Mouse (Mus musculus) limb, embryonic 14.5 days (tissue): ENCODE measurements around the gene Polr2i. TPM values are rescaled to one million over a fixed set of nuclear protein-coding genes. Genes with fewer than 3 reads are reported as not detected.
"Not testable (repeated sequence)": the region's sequence is repeated elsewhere in the genome, so short reads cannot be mapped to it uniquely, and the experiment has no call there.

Experiments used
- ATAC-seq: fragments of 200-750 bp; cut with Nextera tagmentation; 2 replicates; pipeline ENCODE4 v1.8.0; 2017; ENCODE audit warnings: low read depth, moderate number of reproducible peaks, moderate TSS enrichment; ENCODE audit not compliant: low FRiP score
- DNase-seq: peaks from one replicate; pipeline ENCODE4 v3.0.0-alpha.2; 2015; ENCODE audit warnings: low spot score
- H3K27ac ChIP-seq: fragments of 300-500 bp; sonication (generic); replicated peaks from 2 replicates; pipeline ENCODE4 v1.5.1; 2014; ENCODE audit warnings: low read depth, mild to moderate bottlenecking, low read length, moderate library complexity, mixed read lengths
- H3K27me3 ChIP-seq: fragments of 300-500 bp; sonication (generic); 2 replicates; pipeline ENCODE4 v1.6.1; 2014; ENCODE audit warnings: low read length, mixed read lengths; ENCODE audit not compliant: control insufficient read depth, insufficient read depth
- H3K36me3 ChIP-seq: fragments of 300-500 bp; sonication (generic); 2 replicates; pipeline ENCODE4 v1.6.1; 2014; ENCODE audit warnings: mild to moderate bottlenecking, low read length, moderate library complexity, mixed read lengths; ENCODE audit not compliant: control insufficient read depth, insufficient read depth
- H3K4me1 ChIP-seq: fragments of 300-500 bp; sonication (generic); 2 replicates; pipeline ENCODE4 v1.6.1; 2014; ENCODE audit warnings: antibody characterized with exemption, low read length, mixed read lengths; ENCODE audit not compliant: control insufficient read depth, insufficient read depth
- H3K4me2 ChIP-seq: fragments of 300-500 bp; sonication (generic); replicated peaks from 2 replicates; pipeline ENCODE4 v1.6.1; 2014; ENCODE audit warnings: low read depth, mild to moderate bottlenecking, low read length, moderate library complexity; ENCODE audit not compliant: severe bottlenecking
- H3K4me3 ChIP-seq: fragments of 300-500 bp; sonication (generic); replicated peaks from 2 replicates; pipeline ENCODE4 v1.5.1; 2014; ENCODE audit warnings: low read length
- H3K9ac ChIP-seq: fragments of 300-500 bp; sonication (generic); 2 replicates; pipeline ENCODE4 v1.6.1; 2014; ENCODE audit warnings: mild to moderate bottlenecking, low read depth, low read length, moderate library complexity; ENCODE audit not compliant: severe bottlenecking
- H3K9me3 ChIP-seq: fragments of 300-500 bp; sonication (generic); 2 replicates; pipeline ENCODE4 v1.6.1; 2016; ENCODE audit warnings: low read length; ENCODE audit not compliant: control insufficient read depth
- POLR2A ChIP-seq: fragments of 200-500 bp; IDR thresholded peaks from 2 replicates; pipeline ENCODE4 v1.8.0; 2012; ENCODE audit warnings: inconsistent platforms, mild to moderate bottlenecking, moderate library complexity, borderline replicate concordance; ENCODE audit not compliant: insufficient read depth, insufficient read length; ENCODE audit errors: extremely low read depth
- WGBS: fragments of 180-500 bp; shearing (Covaris S2); extraction: QIAGEN DNeasy Blood & Tissue Kit; methylation state at CpG from one replicate; pipeline ENCODE4 v1.1.7; 2014; 5-methylcytosine and 5-hydroxymethylcytosine counted together
- polyA plus RNA-seq, 2 experiments: library from polyadenylated mRNA; depleted of rRNA in 1 of 2; stranded (reverse) in 1 of 2; unstranded in 1 of 2; fragments of >200 nt; fragmentation: Nextera tagmentation in 1 of 2; extraction: Ambion mirVana in 1 of 2; gene quantifications; 2 replicates each; pipeline versions ENCODE4 v1.2.1 to v1.2.3; 2012 to 2014

Gene Polr2i
- polyA plus RNA-seq (2012; rRNA removed), result 227 and 250 TPM in 2 replicates
- 180 and 186 TPM in 2 replicates for polyA plus RNA-seq (2014; fragmentation: Nextera tagmentation; extraction: Ambion mirVana)

- H3K9me3 ChIP-seq, result no peaks in the 10 kb centered on the region
- peak within 1 kb of the TSS; percentile 91 for H3K27ac ChIP-seq
- H3K36me3 ChIP-seq, result peaks cover 44% of the 10 kb centered on the region
- ATAC-seq (peak; percentile 96), DNase-seq (peak; percentile 97)
- WGBS, result under 1% methylated on average over 67 of the region's 67 CpGs
- H3K9ac ChIP-seq, result peak within 1 kb of the TSS; percentile 77
- peak within 1 kb of the TSS; percentile 82 for H3K4me2 ChIP-seq
- peak within 1 kb of the TSS; percentile 80 for H3K4me3 ChIP-seq
- peaks cover 10% of the 10 kb centered on the region for H3K4me1 ChIP-seq
- no peaks in the 10 kb centered on the region for H3K27me3 ChIP-seq
- no peak for TF ChIP-seq POLR2A
These were observed at the start of gene Polr2i, which contains the start of gene Tbcb for GRCm38 (mm10) chr7:30231669-30232454. Polr2i (plus strand) TSS chr7:30231948. Tbcb (minus strand) TSS chr7:30232272.

- H3K9ac ChIP-seq, H3K27ac ChIP-seq, H3K27me3 ChIP-seq, ATAC-seq, DNase-seq, H3K9me3 ChIP-seq, H3K4me1 ChIP-seq, H3K4me3 ChIP-seq, H3K4me2 ChIP-seq: not testable (repeated sequence)
- WGBS, result 75% methylated on average over 7 of the region's 7 CpGs
- H3K36me3 ChIP-seq, result peaks cover 37% of the 10 kb centered on the region
These were observed 48.6 kb upstream of the Polr2i start for GRCm38 (mm10) chr7:30183189-30183588.

- H3K36me3 ChIP-seq, result peaks cover 37% of the 10 kb centered on the region
- no peak within 1 kb of the TSS for H3K4me3 ChIP-seq
- peak within 1 kb of the TSS; percentile 18; the same call in 1 of the 2 replicates for H3K4me2 ChIP-seq
- TF ChIP-seq POLR2A, result no peak
- H3K4me1 ChIP-seq, result peaks cover 5% of the 10 kb centered on the region; the same call in 1 of the 2 replicates
- ATAC-seq, result 0 out of 2 replicates have a peak, but pooled peaks have one; percentile 14
- WGBS, result 5% methylated on average over 10 of the region's 11 CpGs
- H3K9me3 ChIP-seq, result no peaks in the 10 kb centered on the region
- no peak within 1 kb of the TSS for H3K27ac ChIP-seq
- no peak within 1 kb of the TSS for H3K9ac ChIP-seq
- H3K27me3 ChIP-seq, result no peaks in the 10 kb centered on the region
- DNase-seq, result peak; percentile 66
These were observed 47.9 kb upstream of the Polr2i start, which contains the start of gene Cox7a1 for GRCm38 (mm10) chr7:30183879-30184289. Cox7a1 (plus strand) TSS chr7:30184144.

GRCm38 (mm10) chr7:30184641-30185348 is 47.0 kb upstream of the Polr2i start:
- TF ChIP-seq POLR2A, result no peak
- DNase-seq (no peak), ATAC-seq (no peak)
- Histone ChIP-seq H3K9ac (no peak overlapping the region), H3K4me3 (no peak overlapping the region), H3K9me3 (no peaks in the 10 kb centered on the region), H3K4me1 (peaks cover 5% of the 10 kb centered on the region; the same call in 1 of the 2 replicates), H3K27me3 (no peaks in the 10 kb centered on the region), H3K4me2 (no peak overlapping the region), H3K27ac (no peak overlapping the region), H3K36me3 (peaks cover 41% of the 10 kb centered on the region)
- WGBS, result 66% methylated on average over 13 of the region's 13 CpGs

GRCm38 (mm10) chr7:30188344-30189115 is 43.2 kb upstream of the Polr2i start:
- Histone ChIP-seq H3K9me3 (no peaks in the 10 kb centered on the region), H3K4me1 (peaks cover 15% of the 10 kb centered on the region), H3K9ac (no peak overlapping the region), H3K4me3 (no peak overlapping the region), H3K27me3 (no peaks in the 10 kb centered on the region), H3K27ac (no peak overlapping the region), H3K4me2 (no peak overlapping the region), H3K36me3 (peaks cover 70% of the 10 kb centered on the region)
- WGBS, result 69% methylated on average over 12 of the region's 12 CpGs
- DNase-seq (no peak), ATAC-seq (no peak)
- no peak for TF ChIP-seq POLR2A
